In genomic region chr1:151483568-151483967, GRCm38 (mm10) we compare ENCODE assay signal across 9 mouse cellular contexts. TPM values are rescaled to one million over a fixed set of nuclear protein-coding genes. Genes with fewer than 3 reads are reported as not detected.
DNase-seq lines count a peak whose midpoint lies in the region; ATAC-seq and TF ChIP-seq lines count a peak whose summit lies in the region.
"Had no signal": no experiment of that assay in that cellular context is flagged by ENCODE, and none has a peak within 500 bp of the region (broad histone marks: within the 10 kb centered on the region; RNA-seq: fewer than 3 reads in every experiment).

No protein-coding gene starts in this region.

- WGBS in hindbrain, postnatal 0 days, result 65% methylated on average over 1 of the region's 1 CpGs
- 56% methylated on average over 1 of the region's 1 CpGs for WGBS in hindbrain, embryonic 11.5 days

- no peaks in the 10 kb centered on the region for H3K27me3 ChIP-seq in hindbrain, postnatal 0 days (ENCODE audit: insufficient read depth, low read length)
- H3K27me3 ChIP-seq in hindbrain, embryonic 11.5 days (ENCODE audit: control insufficient read depth, insufficient read depth, low read length), result no peaks in the 10 kb centered on the region
- H3K27me3 ChIP-seq: hindbrain, embryonic 15.5 days had no signal

- H3K9ac ChIP-seq in hindbrain, postnatal 0 days (replicated peaks; ENCODE audit: low read length), result no peak overlapping the region
- no peak overlapping the region for H3K9ac ChIP-seq in hindbrain, embryonic 11.5 days (ENCODE audit: low read depth, low read length)
- H3K9ac ChIP-seq: hindbrain, embryonic 15.5 days had no signal

- H3K4me2 ChIP-seq in hindbrain, postnatal 0 days (ENCODE audit: low read depth, low read length), result no peak overlapping the region
- H3K4me2 ChIP-seq in hindbrain, embryonic 11.5 days (replicated peaks; ENCODE audit: low read depth, low read length), result no peak overlapping the region
- H3K4me2 ChIP-seq: hindbrain, embryonic 15.5 days had no signal

- ATAC-seq in hindbrain, postnatal 0 days, result no peak
- no peak for ATAC-seq in hindbrain, embryonic 11.5 days (ENCODE audit: low FRiP score)
- ATAC-seq in megakaryocyte, adult 5-6 weeks (ENCODE audit: poor library complexity, severe bottlenecking), result peak; percentile 51; the same call in 1 of the 2 replicates

- H3K9me3 ChIP-seq in hindbrain, postnatal 0 days (ENCODE audit: low read length), result no peaks in the 10 kb centered on the region
- H3K9me3 ChIP-seq in hindbrain, embryonic 11.5 days (ENCODE audit: control insufficient read depth, low read length), result no peaks in the 10 kb centered on the region
- H3K9me3 ChIP-seq: hindbrain, embryonic 15.5 days had no signal

- no peak for DNase-seq in hindbrain, postnatal 0 days (ENCODE audit: low spot score)
- DNase-seq in hindbrain, embryonic 11.5 days (ENCODE audit: low spot score), result no peak
- DNase-seq in CD8-positive naive resting alpha-beta T cell, adult 2 months (ENCODE audit: low read depth in 2 of 2, low spot score in 2 of 2), result peak; percentile 6 to 21
- peak; percentile 25 for DNase-seq in c-Kit-positive CD71-positive TER-119-positive erythroid progenitor cells, embryonic 14.5 days (ENCODE audit: low spot score)
- no peak for DNase-seq in layer of hippocampus, adult 18-20 months (ENCODE audit: low spot score in 2 of 2)
- no peak for DNase-seq in heart, postnatal 36 days
- DNase-seq in frontal cortex, postnatal 10 days (ENCODE audit: low spot score in 2 of 2), result no peak

- no peak overlapping the region for H3K4me3 ChIP-seq in hindbrain, postnatal 0 days (ENCODE audit: low read length)
- H3K4me3 ChIP-seq in hindbrain, embryonic 11.5 days (ENCODE audit: low read depth, low read length), result no peak overlapping the region
- H3K4me3 ChIP-seq: hindbrain, embryonic 15.5 days had no signal

- TF ChIP-seq CTCF in hindbrain, postnatal 0 days (IDR thresholded peaks at IDR 0.05; ENCODE audit: low read depth), result peak; percentile 38

- intact Hi-C loops in heart, postnatal 36 days (cut with DNase I), result no loop called here

- no peaks in the 10 kb centered on the region for H3K4me1 ChIP-seq in hindbrain, postnatal 0 days (ENCODE audit: insufficient read depth, low read length)
- no peaks in the 10 kb centered on the region for H3K4me1 ChIP-seq in hindbrain, embryonic 11.5 days (replicated peaks; ENCODE audit: control insufficient read depth, insufficient read depth, low read length)

- H3K27ac ChIP-seq in hindbrain, postnatal 0 days, result no peak overlapping the region
- no peak overlapping the region for H3K27ac ChIP-seq in hindbrain, embryonic 11.5 days (ENCODE audit: low read depth, low read length)
- H3K27ac ChIP-seq: hindbrain, embryonic 15.5 days had no signal

- no peaks in the 10 kb centered on the region; the same call in 1 of the 2 replicates for H3K36me3 ChIP-seq in hindbrain, postnatal 0 days (ENCODE audit: insufficient read depth, low read length)
- H3K36me3 ChIP-seq in hindbrain, embryonic 11.5 days (ENCODE audit: control insufficient read depth, insufficient read depth, low read length), result no peaks in the 10 kb centered on the region

RNA-seq across cellular contexts. Expression of gene Rnf2, which starts 17.2 kb away (rescaled TPM):
- 53.2 and 63.1 TPM in 2 replicates for total RNA-seq in hindbrain, postnatal 0 days (2014; rRNA removed)
- 64.4 and 67.2 TPM in 2 replicates for polyA plus RNA-seq in hindbrain, postnatal 0 days (2015; fragmentation: Nextera tagmentation; extraction: Ambion mirVana)
- 149 and 160 TPM in 2 replicates for polyA plus RNA-seq in hindbrain, embryonic 11.5 days (2014; fragmentation: Nextera tagmentation; extraction: Ambion mirVana)
- 39.1 and 44.5 TPM in 2 replicates for total RNA-seq in megakaryocyte, adult 5-6 weeks (2015)
- 79.0 and 93.8 TPM in 2 replicates for total RNA-seq in megakaryocyte, adult 5-6 weeks (2017)
- total RNA-seq in layer of hippocampus, adult 18-20 months (2021), result 10 to 100 TPM; 42.6 to 47.0 TPM
- 10 to 100 TPM; 16.7 to 18.6 TPM for total RNA-seq in heart, postnatal 36 days (2021)

RNA-seq across cellular contexts. Expression of gene Trmt1l, which starts 55.2 kb away (rescaled TPM):
- total RNA-seq in hindbrain, postnatal 0 days (2014; rRNA removed), result 13.2 and 17.6 TPM in 2 replicates
- polyA plus RNA-seq in hindbrain, postnatal 0 days (2015; fragmentation: Nextera tagmentation; extraction: Ambion mirVana), result 16.2 and 18.5 TPM in 2 replicates
- polyA plus RNA-seq in hindbrain, embryonic 11.5 days (2014; fragmentation: Nextera tagmentation; extraction: Ambion mirVana), result 59.3 and 63.8 TPM in 2 replicates
- 34.7 and 40.4 TPM in 2 replicates for total RNA-seq in megakaryocyte, adult 5-6 weeks (2015)
- 20.8 and 20.9 TPM in 2 replicates for total RNA-seq in megakaryocyte, adult 5-6 weeks (2017)
- 10 to 100 TPM; 31.2 to 35.2 TPM for total RNA-seq in layer of hippocampus, adult 18-20 months (2021)
- 10 to 100 TPM; 20.0 to 20.3 TPM for total RNA-seq in heart, postnatal 36 days (2021)

RNA-seq across cellular contexts. Expression of gene Swt1, which starts 55.3 kb away (rescaled TPM):
- 6.7 and 7.7 TPM in 2 replicates for total RNA-seq in hindbrain, postnatal 0 days (2014; rRNA removed)
- polyA plus RNA-seq in hindbrain, postnatal 0 days (2015; fragmentation: Nextera tagmentation; extraction: Ambion mirVana), result 11.7 and 17.1 TPM in 2 replicates
- polyA plus RNA-seq in hindbrain, embryonic 11.5 days (2014; fragmentation: Nextera tagmentation; extraction: Ambion mirVana), result 23.7 and 27.6 TPM in 2 replicates
- 20.3 and 27.6 TPM in 2 replicates for total RNA-seq in megakaryocyte, adult 5-6 weeks (2015)
- 19.2 and 21.1 TPM in 2 replicates for total RNA-seq in megakaryocyte, adult 5-6 weeks (2017)
- 10 to 100 TPM; 15.4 to 17.1 TPM for total RNA-seq in layer of hippocampus, adult 18-20 months (2021)
- total RNA-seq in heart, postnatal 36 days (2021), result 1 to 10 TPM; 7.0 to 8.8 TPM

Comparison
In these comparisons a context has a peak if more than half of its experiments do, and no peak if none do; other contexts are left out.
1. DNase-seq: peak in CD8-positive naive resting alpha-beta T cell, adult 2 months (2 of 2) and c-Kit-positive CD71-positive TER-119-positive erythroid progenitor cells, embryonic 14.5 days (single experiment); none in hindbrain, postnatal 0 days (single experiment), hindbrain, embryonic 11.5 days (single experiment), layer of hippocampus, adult 18-20 months (0 of 2), heart, postnatal 36 days (0 of 2) and frontal cortex, postnatal 10 days (0 of 2).